Mouse (Mus musculus) forebrain, embryonic 16.5 days (tissue): ENCODE measurements around the gene 6030498E09Rik. TPM values are rescaled to one million over a fixed set of nuclear protein-coding genes. Genes with fewer than 3 reads are reported as not detected.

Experiments
- ATAC-seq: fragments of 200-750 bp; cut with Nextera tagmentation; 2 replicates; pipeline ENCODE4 v1.8.0; 2017; ENCODE audit warnings: mild to moderate bottlenecking, moderate library complexity
- H3K27ac ChIP-seq: fragments of 300-500 bp; sonication (generic); 2 replicates; pipeline ENCODE4 v1.5.1; 2014; ENCODE audit warnings: low read length, control low read depth
- H3K27me3 ChIP-seq: fragments of 300-500 bp; sonication (generic); replicated peaks from 2 replicates; pipeline ENCODE4 v1.6.1; 2014; ENCODE audit warnings: low read length; ENCODE audit not compliant: control insufficient read depth, insufficient read depth
- H3K36me3 ChIP-seq: fragments of 300-500 bp; sonication (generic); 2 replicates; pipeline ENCODE4 v1.6.1; 2014; ENCODE audit not compliant: control insufficient read depth, insufficient read depth
- H3K4me1 ChIP-seq: fragments of 300-500 bp; sonication (generic); replicated peaks from 2 replicates; pipeline ENCODE4 v1.6.1; 2014; ENCODE audit warnings: low read length; ENCODE audit not compliant: control insufficient read depth, insufficient read depth
- H3K4me2 ChIP-seq: fragments of 300-500 bp; sonication (generic); 2 replicates; pipeline ENCODE4 v1.6.1; 2014; ENCODE audit warnings: mild to moderate bottlenecking, low read length, control low read depth
- H3K4me3 ChIP-seq: fragments of 300-500 bp; sonication (generic); replicated peaks from 2 replicates; pipeline ENCODE4 v1.5.1; 2014; ENCODE audit warnings: mild to moderate bottlenecking, low read length, control low read depth
- H3K9ac ChIP-seq: fragments of 300-500 bp; sonication (generic); replicated peaks from 2 replicates; pipeline ENCODE4 v1.6.1; 2014; ENCODE audit warnings: low read depth, low read length, control low read depth
- H3K9me3 ChIP-seq: fragments of 300-500 bp; sonication (generic); 2 replicates; pipeline ENCODE4 v1.6.1; 2016; ENCODE audit warnings: low read length; ENCODE audit not compliant: control insufficient read depth
- WGBS: fragments of 180-500 bp; shearing (Covaris S2); extraction: QIAGEN DNeasy Blood & Tissue Kit; methylation state at CpG from one replicate; pipeline ENCODE4 v1.1.7; 2014; 5-methylcytosine and 5-hydroxymethylcytosine counted together
- polyA plus RNA-seq: library from polyadenylated mRNA; unstranded; fragments of >200 nt; fragmentation: Nextera tagmentation; extraction: Ambion mirVana; gene quantifications from 2 replicates; pipeline ENCODE4 v1.2.1, GENCODE M21; 2015

6030498E09Rik gene
- not detected in 2 replicates for polyA plus RNA-seq

DNA sequence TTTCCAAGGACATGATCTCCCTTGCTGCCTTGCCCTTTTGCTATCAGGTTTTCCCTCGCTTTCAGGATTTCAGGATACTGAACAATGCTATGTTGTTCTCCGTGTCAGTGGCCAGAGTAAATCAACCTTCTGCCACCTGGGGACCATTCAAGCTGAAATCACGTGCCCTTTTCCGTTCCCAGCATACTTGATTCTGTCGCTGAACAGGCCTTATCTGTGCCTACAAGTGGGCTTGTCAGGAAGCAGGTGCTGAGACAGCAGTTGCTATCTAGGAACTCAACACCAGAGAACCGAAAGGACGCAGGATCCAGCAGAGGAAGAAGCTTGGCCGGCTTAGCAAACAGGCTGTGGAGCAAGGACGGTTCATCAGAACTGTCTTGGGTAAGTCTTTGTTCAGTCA lies at the start of gene 6030498E09Rik:
Gene 6030498E09Rik (plus strand): TSS at position 194 of the 400 bp plus-strand sequence.
- no peak for ATAC-seq
- H3K4me3 ChIP-seq, result no peak within 1 kb of the TSS
- H3K27me3 ChIP-seq, result no peaks in the 10 kb centered on the region
- 82% methylated on average over 9 of the region's 9 CpGs for WGBS
- H3K36me3 ChIP-seq, result no peaks in the 10 kb centered on the region
- H3K4me1 ChIP-seq, result no peaks in the 10 kb centered on the region
- H3K9me3 ChIP-seq, result no peaks in the 10 kb centered on the region
- H3K9ac ChIP-seq, result no peak within 1 kb of the TSS
- no peak within 1 kb of the TSS for H3K27ac ChIP-seq
- H3K4me2 ChIP-seq, result no peak within 1 kb of the TSS

DNA sequence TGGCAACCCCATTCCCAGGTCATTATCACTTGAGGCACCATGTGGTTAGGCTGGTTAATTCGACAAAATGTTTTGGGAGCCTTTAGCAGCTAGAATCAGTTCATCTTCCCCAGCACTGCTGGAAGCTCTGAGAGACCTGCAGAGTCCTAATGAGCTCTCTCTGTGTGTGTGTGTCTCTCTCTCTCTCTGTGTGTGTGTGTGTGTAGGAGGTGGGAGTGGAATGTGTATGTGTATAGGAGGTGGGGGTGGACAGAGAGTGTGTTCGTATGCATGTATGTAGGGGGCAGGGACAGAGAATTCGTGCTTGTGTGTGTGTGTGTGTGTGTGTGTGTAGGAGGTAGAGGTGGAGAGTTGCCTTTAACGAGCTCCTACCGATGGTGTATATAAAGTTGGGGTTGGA lies 42.4 kb upstream of the 6030498E09Rik start:
- no peak overlapping the region for H3K27ac ChIP-seq
- no peaks in the 10 kb centered on the region for H3K27me3 ChIP-seq
- H3K4me3 ChIP-seq, result no peak overlapping the region
- no peaks in the 10 kb centered on the region for H3K4me1 ChIP-seq
- no peak overlapping the region for H3K9ac ChIP-seq
- no peaks in the 10 kb centered on the region for H3K9me3 ChIP-seq
- WGBS, result 33% methylated on average over 5 of the region's 5 CpGs
- no peak overlapping the region for H3K4me2 ChIP-seq
- 0 out of 2 replicates have a peak, but pooled peaks have one; percentile 23 for ATAC-seq
- no peaks in the 10 kb centered on the region for H3K36me3 ChIP-seq

- 0 out of 2 replicates have a peak, but pooled peaks have one; percentile 12 for ATAC-seq
- Histone ChIP-seq H3K27me3 (no peaks in the 10 kb centered on the region), H3K4me3 (no peak overlapping the region), H3K9ac (no peak overlapping the region), H3K36me3 (no peaks in the 10 kb centered on the region), H3K4me2 (no peak overlapping the region), H3K9me3 (no peaks in the 10 kb centered on the region), H3K27ac (no peak overlapping the region), H3K4me1 (no peaks in the 10 kb centered on the region)
- WGBS, result 33% methylated on average over 2 of the region's 2 CpGs
These were observed 41.8 kb upstream of the 6030498E09Rik start for GRCm38 (mm10) chrX:38730639-38731038.

DNA sequence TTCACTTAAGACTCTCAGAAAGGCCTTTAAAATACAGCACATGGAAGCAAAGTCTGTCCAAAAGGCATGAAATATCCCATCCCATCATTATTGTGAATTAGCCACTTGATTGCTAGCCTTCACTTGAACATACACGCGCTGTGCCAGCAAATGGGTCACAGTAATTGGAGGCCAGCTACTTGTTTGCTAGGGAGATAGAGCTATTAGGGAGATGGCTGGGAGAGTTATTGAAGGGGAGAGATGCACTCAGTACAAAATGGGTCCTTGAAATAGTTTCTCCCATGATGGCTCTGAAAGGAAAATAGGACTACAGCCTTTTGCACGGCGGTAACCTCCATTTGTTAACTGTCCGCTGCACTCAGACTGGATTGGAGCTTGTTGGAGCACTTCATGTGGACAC lies 38.8 kb upstream of the 6030498E09Rik start:
- H3K4me3 ChIP-seq, result no peak overlapping the region
- WGBS, result 80% methylated on average over 5 of the region's 5 CpGs
- no peak overlapping the region for H3K27ac ChIP-seq
- no peaks in the 10 kb centered on the region for H3K36me3 ChIP-seq
- H3K4me1 ChIP-seq, result no peaks in the 10 kb centered on the region
- H3K9ac ChIP-seq, result no peak overlapping the region
- H3K27me3 ChIP-seq, result no peaks in the 10 kb centered on the region
- H3K4me2 ChIP-seq, result no peak overlapping the region
- H3K9me3 ChIP-seq, result no peaks in the 10 kb centered on the region
- ATAC-seq, result no peak

GRCm38 (mm10) chrX:38734916-38735880 lies 37.3 kb upstream of the 6030498E09Rik start:
- Histone ChIP-seq H3K4me1 (no peaks in the 10 kb centered on the region), H3K27me3 (no peaks in the 10 kb centered on the region), H3K4me2 (no peak overlapping the region), H3K9me3 (no peaks in the 10 kb centered on the region), H3K36me3 (no peaks in the 10 kb centered on the region), H3K4me3 (no peak overlapping the region), H3K9ac (no peak overlapping the region), H3K27ac (no peak overlapping the region)
- WGBS, result 43% methylated on average over 13 of the region's 13 CpGs
- ATAC-seq, result peak; percentile 43; the same call in 1 of the 2 replicates

GRCm38 (mm10) chrX:38771453-38771852 lies 1.0 kb upstream of the 6030498E09Rik start:
- H3K9me3 ChIP-seq, result no peaks in the 10 kb centered on the region
- H3K4me1 ChIP-seq, result no peaks in the 10 kb centered on the region
- ATAC-seq, result no peak
- H3K36me3 ChIP-seq, result no peaks in the 10 kb centered on the region
- H3K27me3 ChIP-seq, result no peaks in the 10 kb centered on the region
- WGBS, result 83% methylated on average over 2 of the region's 2 CpGs
- H3K4me2 ChIP-seq, result no peak overlapping the region
- no peak overlapping the region for H3K27ac ChIP-seq
- no peak overlapping the region for H3K4me3 ChIP-seq
- no peak overlapping the region for H3K9ac ChIP-seq

GRCm38 (mm10) chrX:38771886-38772285 lies 585 bp upstream of the 6030498E09Rik start:
- H3K27me3 ChIP-seq, result no peaks in the 10 kb centered on the region
- ATAC-seq, result peak; percentile 78
- H3K36me3 ChIP-seq, result no peaks in the 10 kb centered on the region
- H3K4me3 ChIP-seq, result no peak overlapping the region
- 37% methylated on average over 3 of the region's 3 CpGs for WGBS
- H3K4me2 ChIP-seq, result no peak overlapping the region
- H3K4me1 ChIP-seq, result no peaks in the 10 kb centered on the region
- H3K27ac ChIP-seq, result no peak overlapping the region
- H3K9ac ChIP-seq, result no peak overlapping the region
- no peaks in the 10 kb centered on the region for H3K9me3 ChIP-seq

GRCm38 (mm10) chrX:38794373-38794772 lies 21.9 kb downstream of the 6030498E09Rik start:
- H3K4me3 ChIP-seq, result no peak overlapping the region
- WGBS, result 66% methylated on average over 3 of the region's 3 CpGs
- peak; percentile 75 for ATAC-seq
- H3K27ac ChIP-seq, result no peak overlapping the region
- no peak overlapping the region for H3K9ac ChIP-seq
- H3K4me2 ChIP-seq, result no peak overlapping the region
- H3K27me3 ChIP-seq, result no peaks in the 10 kb centered on the region
- no peaks in the 10 kb centered on the region for H3K36me3 ChIP-seq
- no peaks in the 10 kb centered on the region for H3K4me1 ChIP-seq
- H3K9me3 ChIP-seq, result no peaks in the 10 kb centered on the region

DNA sequence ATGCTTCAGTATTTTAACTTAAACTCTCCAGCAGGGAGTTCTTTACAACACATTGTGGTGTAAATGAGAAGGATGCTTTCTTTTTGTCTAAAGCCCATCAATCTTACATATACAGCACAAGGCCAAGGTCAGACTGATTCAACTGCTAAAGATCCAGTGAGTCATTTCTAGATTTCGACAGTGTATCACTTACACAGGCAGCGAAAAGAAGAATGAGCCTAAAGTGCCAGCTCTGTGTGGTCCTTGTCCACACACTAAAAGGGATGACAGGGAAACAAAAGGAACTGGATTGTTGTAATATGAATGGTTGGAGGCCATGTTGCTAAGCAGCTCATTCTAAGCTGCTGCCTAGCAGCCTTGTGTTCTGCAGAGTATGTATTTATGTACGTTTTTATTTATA lies 41.5 kb downstream of the 6030498E09Rik start:
- H3K9me3 ChIP-seq, result no peaks in the 10 kb centered on the region
- no peak overlapping the region for H3K4me2 ChIP-seq
- no peaks in the 10 kb centered on the region for H3K4me1 ChIP-seq
- no peak for ATAC-seq
- no peak overlapping the region for H3K4me3 ChIP-seq
- no peaks in the 10 kb centered on the region for H3K36me3 ChIP-seq
- WGBS, result 48% methylated on average over 3 of the region's 3 CpGs
- no peaks in the 10 kb centered on the region for H3K27me3 ChIP-seq
- H3K27ac ChIP-seq, result no peak overlapping the region
- no peak overlapping the region for H3K9ac ChIP-seq
